Mouse (Mus musculus): ENCODE measurements at regions not wholly inside any gene's neighbourhood (a gene's known extent, or its start where the extent isn't known, plus 50 kb on each side); places are given as distances from the start of the nearest gene placed in this dataset.

DNA sequence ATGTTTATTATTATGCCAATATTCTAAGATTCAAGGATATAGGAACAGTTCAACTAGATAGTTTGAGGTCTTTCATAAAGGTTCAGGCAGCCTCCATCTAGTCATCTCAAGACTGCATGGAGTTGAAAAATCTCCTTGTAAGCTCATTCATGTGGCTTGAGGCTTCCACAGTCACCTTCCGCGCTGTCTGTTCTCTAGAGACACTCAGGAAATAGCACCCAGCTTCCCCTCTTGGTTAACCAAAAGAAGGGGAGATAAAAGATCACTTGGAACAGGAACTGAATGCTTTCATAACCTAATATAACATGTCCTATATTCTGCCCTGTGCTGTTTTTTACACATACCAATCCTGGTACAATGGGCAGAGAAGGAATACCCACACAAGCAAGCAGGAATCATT, 206.3 kb upstream of the Ercc4 start:
- no peak for DNase-seq (ENCODE audit: low read depth)

DNA sequence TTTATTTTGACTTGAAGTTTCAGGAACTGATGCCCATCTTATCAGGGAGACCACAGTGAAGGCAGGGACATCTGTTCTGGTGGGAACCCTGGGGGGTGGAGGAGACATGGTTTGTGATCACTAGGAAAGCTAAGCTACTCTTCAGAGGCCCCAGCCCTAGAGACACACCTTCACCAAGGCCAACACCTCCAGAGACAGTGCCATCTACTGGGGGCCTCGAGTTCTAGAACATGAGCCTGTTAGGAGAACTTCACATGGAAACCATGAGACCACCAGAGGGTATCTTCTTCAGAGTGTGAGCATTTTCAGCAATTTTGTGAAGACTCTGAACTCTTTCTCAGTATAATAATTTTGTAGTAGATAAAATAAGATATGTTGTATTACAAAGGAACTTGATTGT, 204.5 kb upstream of the Ercc4 start:
- no peak for DNase-seq (ENCODE audit: low read depth)

DNA sequence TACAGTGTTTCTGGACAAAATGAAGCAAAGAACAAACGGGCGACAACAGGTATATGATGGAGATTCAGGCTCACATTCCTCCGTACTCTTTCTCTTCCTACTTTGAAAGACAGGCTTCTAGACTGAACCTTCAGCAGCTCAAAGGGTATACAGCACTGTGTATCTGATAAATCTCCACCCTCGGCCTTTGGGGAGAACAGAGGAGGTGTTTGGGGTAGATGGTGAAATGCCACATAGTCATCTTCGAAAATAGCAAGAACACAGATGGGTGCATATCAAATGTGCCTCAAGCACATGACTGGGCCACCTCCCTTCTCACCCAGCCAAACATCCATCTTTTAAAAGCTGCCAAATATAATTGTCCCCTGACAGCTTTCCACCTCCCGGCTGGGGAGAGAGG, 184.8 kb upstream of the Ercc4 start:
- DNase-seq (ENCODE audit: low read depth), result no peak

DNA sequence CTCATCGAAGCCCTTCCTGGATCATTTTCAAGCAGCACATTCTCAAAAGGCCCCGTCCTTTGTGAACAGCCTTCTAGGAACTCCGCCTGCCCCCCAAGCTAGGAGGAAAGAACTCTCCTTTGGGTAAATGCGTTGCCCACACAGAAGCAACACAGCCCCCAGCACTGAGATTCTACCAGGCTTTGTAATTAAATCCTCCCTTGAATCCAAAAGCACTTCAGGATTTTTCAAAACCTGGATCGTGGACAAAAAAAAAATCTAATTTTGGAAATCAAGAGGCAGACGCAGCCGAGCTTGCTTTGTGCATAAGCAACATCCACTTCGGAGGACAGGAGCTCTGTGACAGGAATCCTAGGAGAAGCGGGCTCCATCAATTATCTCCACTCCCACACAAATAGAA, 183.6 kb upstream of the Ercc4 start:
- DNase-seq (ENCODE audit: low read depth), result no peak

DNA sequence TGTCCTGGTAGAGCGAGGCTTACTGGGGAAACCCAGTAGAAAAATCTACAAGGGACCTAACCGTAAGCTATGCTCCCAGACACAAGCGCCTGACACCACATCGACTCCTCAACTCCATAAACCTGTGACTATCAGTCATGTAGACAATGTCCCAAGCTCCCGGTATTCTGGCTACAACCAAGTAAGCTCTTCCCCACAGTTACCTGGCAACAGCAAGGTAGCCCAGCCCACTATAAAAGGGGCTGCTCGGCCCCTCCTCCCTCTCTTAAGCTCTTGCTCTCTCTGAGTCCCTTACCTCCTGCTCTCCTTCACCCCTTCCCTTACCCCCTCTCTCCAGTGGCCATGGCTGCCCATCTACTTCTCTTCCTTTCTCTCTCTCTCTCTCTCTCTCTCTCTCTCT, 178.4 kb upstream of the Ercc4 start:
- no peak for DNase-seq (ENCODE audit: low read depth)

DNA sequence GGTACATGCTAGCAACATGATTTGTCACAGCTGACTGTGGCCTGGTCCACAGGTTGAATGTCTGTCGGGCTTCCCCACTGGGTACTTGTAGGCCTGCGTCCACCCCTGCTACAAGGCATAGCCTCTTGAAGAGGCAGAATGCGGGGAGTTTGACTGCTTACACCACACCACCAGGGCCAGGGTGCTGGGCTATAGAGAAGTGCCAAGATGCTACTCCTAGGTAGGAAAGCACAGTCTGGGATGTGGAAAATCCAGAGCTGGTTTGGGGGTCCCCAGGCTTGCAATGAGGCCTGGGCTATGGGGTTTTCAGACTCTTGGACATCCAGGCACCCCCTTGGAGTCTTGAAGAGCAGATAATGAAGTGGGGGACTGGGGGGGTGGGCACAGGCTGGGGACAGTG, 176.5 kb upstream of the Ercc4 start:
- DNase-seq (ENCODE audit: low read depth), result no peak

DNA sequence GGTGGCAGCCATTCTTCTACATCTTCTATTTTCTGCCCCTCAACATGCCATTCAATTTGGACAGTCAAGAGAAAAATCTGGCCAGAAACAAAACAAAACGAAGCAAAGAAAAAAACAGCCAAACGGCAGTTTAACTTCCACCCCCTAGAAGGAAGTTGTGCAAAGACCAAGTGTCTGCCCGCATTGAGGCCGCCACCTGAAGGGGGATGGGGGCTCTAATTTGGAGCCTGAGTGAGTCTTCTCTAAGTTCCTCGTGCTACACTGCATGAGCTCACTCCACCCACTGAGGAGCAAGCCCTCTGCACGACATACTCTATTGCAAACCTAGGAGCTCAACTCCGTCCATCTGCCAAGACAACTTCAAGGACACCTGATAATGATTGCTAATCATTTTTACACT, 174.9 kb upstream of the Ercc4 start:
- no peak for DNase-seq (ENCODE audit: low read depth)

DNA sequence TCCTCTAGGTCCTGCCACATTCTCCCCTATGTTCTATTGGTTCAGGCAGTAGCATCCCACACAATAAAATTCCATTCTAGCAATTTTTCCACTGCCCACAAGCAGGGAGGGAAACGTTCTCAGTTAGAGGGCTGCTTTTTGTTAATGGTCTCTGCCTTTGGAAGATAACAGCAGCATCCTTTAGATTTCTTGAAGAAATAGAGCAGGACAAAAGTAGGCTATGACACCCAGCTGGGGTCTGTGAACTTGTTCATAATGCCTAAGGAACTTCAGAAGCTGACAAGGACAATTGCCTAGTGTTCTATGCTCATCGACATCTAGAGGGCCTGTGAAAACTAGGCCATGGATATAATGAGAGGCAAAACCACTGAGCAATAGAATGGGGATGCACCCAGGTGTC, 174.2 kb upstream of the Ercc4 start:
- no peak for DNase-seq (ENCODE audit: low read depth)

DNA sequence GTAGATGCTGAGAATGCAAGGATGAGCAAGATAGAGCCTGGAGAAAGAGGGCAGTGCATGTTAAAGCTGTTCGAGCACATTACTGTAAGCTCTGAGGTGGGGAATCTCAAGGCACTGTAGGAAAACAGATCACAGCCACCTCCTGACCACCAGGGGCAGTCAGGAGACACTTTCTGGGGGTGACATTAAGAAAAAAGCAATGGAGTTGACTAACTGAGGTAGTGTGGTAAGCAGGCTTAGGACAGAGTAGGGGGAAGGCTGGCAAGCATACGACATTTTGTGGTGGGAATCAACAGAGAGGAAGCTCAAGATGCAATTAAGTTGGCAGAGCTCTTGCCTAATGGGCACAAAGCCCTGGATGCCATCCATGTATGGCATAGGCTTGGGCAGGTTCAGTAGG, 172.9 kb upstream of the Ercc4 start:
- DNase-seq (ENCODE audit: low read depth), result no peak

DNA sequence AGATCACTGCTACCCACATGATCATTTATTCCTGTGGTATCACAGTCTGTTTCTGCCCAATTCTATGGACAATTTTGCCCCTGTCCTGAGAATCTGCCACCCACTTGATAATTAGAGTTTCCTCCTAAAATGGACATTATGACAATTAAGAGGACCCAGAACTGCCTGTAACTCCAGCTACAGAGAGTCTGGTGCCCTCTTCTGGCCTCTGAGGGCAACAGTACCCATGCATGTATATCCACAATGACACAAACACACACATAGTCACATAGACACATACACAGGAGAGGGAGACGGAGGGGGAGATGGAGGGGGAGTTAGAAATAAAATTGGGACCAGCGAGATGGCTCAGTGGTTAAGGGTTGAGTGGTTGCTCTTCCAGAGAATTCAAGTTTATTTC, 170.9 kb upstream of the Ercc4 start:
- no peak for DNase-seq (ENCODE audit: low read depth)

DNA sequence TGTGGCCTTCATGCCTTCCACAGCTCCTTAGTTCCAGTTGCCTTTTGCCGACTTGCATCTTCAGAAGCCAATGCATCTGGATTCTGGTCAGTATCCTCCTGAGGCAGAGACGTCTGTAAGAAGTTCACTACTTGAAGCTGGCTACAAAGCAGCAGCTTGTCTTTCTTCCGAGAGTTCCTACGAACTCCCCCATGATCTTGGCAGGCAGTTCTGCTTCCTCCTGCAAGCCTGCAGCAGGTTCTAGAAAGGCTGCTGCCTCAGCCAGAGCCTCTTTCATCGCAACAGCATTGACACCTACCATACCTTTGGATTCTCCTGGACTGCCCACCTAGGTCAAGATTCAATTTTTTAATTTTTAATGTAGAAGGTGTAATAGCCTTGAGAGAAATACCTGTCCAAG, 158.3 kb upstream of the Ercc4 start:
- no peak for DNase-seq (ENCODE audit: low read depth)

DNA sequence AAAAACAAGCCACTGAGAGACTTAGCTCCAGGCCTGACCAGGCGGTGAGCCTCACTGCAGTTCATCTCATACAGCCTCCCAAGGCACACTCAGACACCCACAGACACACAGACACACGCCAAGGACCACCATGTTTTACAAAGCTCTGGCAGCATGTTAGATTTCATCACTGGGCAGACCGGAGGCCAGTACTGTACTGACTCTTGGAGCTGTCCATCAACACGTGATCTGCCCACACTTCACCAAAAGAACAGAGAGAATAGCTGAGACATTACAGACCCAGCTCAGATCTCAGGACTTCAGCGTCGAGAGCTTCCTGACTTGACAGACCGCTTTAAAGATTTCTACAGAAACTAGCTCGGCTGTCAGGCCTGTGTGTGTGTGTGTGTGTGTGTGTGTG, 155.5 kb upstream of the Ercc4 start:
- DNase-seq (ENCODE audit: low read depth), result no peak

DNA sequence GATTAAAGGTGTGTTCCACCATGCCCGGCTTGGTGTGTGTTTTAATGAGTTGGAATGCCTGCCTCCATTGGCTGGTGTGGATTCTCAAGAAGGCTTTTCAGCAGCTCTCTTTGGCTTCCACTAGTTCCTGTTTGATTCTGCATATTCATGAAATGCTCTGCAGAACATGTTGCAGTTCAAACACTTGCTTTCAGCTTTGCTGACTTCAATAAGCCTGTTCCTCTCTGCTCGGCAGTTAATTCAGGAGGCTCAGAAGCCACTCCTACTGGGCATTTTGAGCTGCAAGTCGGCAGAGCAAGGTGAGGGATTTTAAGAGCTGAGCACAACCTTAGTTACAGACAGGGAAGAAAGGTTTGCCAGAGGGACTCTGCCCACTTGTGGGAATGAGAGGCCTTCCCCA, 153.1 kb upstream of the Ercc4 start:
- no peak for DNase-seq (ENCODE audit: low read depth)

DNA sequence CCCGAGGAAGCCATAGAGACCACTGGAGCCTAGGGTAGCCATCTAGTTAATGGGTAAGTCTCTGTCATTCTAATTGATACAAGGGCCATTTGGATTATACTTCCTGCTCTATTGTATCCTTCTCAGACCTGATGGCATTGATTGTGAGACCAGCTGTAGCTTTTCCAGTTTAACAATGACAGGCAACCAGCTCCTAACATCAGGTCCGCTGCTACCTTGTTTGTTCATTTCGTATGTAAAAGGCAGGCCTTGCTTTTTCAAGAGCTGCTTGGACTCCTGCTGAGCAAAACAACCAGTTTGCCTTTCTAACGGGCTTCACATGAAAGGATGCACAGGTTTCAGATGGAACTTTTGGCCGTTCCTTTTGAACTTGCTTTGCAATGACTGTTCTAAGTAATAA, 148.6 kb upstream of the Ercc4 start:
- DNase-seq (ENCODE audit: low read depth), result no peak

DNA sequence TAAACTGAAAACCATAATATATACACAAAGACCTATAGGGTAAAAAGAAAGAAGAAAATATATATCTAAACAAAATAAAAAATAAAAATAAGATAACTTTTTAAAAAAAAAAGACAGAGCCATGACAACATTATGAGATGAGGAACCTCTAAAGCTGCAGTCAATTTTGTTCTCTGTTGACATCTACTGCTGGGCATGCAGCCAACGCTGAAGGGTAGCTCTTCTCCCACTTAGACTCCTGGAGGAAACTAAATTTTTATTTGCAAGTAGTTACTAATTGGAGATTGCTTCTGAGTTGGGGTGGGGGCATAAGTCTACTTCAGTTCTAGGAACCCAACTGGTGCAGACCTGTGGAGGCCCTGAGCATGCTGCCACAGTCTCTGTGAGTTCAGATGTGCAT, 126.8 kb upstream of the Ercc4 start:
- DNase-seq (ENCODE audit: low read depth), result peak; percentile 4

DNA sequence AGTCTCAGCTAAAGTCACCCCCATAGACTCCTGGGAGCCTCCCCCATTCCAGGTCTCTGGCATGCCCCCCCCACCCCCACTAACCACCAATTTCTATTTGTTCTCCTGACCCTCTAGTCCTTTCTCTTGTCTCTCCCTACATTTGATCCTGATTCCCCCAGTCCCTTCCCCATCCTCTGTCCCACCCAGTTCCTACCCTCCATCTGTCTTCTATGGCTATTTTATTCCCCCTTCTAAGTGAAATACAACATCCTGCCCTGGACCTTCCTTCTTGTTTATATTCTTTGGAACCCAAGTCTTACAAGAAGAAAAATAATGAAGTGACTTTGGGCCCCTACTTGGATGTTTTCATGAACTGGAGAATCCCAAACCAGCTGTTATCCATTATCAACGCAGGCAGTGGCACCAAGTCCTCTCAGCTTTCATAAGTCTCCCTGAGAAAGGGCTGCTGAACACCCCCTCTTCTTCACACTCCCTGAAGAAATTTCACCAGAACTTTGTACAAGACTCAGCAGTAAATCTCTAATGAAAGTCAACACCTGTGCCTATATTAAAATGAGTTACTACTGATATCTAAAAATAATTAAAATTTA, 108.1 kb upstream of the Ercc4 start:
- DNase-seq (ENCODE audit: low read depth), result no peak

DNA sequence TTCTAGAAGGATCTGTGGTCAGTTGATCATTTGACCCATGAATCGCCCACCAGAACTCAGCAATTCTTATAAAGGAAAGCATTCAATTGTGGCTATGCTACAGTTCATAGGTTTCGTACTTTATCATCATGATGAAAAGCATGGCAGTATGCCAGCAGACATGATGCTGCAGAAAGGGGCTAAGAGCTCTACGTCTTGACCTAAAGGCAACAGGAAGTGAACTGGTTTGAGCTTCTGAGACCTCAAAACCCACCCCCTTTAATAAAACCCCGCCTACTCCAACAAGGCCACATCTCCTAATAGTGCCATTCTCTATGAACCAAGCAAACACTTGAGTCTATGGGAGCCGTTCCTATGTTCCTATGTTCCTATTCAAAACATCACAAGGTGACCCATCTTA, 96.6 kb upstream of the Ercc4 start:
- DNase-seq (ENCODE audit: low read depth), result no peak

DNA sequence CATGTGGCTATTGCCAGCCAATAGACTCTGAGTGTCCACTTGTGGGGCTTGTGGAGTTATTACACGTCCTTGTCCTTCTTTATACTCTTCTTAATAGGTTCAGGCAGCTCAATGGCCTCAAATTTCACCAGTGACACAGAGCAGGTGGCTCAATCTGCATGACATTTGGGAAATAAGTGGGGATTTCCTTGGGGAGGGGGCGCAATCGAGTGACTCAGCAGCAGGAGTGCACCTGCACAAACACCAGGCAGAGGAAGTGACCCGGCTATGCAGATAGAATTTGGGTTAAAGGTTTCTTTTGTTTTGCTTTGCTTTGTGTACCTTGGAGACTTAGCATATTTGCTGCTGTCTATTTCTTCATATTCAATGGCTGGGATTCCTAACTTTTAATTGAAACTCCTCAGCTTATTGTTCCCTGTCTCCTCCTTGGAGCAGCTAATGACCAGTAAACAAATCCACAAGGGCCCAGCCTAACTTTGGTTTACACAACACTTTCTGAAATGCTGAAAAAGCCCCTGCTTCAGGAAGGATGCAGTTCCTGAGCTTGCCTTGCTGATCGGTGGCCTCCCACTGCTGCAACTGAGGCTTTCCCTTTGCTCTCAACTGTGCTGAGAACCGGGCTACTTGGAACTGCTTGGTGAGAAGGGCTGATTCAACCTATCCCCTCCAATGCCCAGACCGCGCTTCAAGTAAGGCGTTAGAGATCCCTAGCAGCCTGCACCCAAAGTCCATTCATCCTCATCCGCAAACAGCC, 95.4 kb upstream of the Ercc4 start:
- DNase-seq (ENCODE audit: low read depth), result no peak

DNA sequence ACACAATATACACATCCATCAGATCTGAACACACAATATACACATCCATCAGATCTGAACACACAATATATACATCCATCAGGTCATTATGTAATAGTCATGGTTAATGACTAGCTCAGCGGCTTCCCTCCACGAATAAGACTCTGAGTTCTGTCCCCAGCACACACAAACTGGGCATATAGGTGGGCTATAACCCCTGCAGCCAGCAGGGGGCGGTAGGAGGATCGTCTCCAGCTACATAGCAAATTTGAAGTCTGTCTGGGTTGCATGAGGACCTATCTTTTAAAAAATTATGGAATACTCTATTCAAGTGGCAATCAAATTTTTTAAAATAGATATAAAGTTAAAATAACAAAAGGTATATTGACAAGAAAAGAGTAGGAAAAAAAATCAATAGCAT, 86.6 kb upstream of the Ercc4 start:
- DNase-seq (ENCODE audit: low read depth), result peak; percentile 57

DNA sequence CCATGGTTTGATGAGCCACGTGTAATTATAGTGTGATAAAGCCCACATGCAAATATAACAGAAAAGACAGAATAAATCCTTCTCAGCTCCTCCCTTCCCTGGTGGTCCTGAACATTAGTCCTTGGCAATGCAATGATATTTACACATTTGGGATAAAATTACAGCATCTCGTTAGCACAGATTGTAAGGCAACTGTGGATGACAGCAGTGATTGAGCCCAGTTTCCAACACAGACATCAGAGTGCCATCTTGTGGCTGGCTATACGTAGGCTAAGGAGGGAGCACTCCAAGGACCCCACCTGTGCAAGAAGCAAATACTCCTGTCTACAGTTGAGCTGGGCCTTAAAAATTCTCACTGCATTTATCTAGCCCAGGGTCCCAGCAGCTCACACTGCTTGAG, 84.1 kb upstream of the Ercc4 start:
- peak; percentile 23 for DNase-seq (ENCODE audit: low read depth)

DNA sequence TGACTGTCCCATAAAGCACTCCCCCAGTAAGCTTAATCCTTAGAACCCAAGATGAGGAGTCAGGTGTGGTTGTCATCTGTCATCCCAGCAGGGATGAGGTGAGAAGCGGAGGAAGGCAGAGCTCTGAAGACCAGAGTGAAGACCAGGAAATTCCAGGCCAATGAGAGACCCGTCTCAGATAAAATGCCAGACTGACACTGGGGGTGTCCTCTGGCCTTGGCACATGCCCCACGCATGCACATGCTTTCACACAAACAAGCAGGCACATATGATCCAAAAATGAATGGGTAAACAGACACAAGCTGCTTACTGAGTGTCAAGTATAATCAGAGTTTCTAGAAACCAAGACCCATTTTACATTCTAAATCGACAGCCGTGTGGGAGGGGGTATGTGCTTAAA, 75.3 kb upstream of the Ercc4 start:
- DNase-seq (ENCODE audit: low read depth), result no peak

DNA sequence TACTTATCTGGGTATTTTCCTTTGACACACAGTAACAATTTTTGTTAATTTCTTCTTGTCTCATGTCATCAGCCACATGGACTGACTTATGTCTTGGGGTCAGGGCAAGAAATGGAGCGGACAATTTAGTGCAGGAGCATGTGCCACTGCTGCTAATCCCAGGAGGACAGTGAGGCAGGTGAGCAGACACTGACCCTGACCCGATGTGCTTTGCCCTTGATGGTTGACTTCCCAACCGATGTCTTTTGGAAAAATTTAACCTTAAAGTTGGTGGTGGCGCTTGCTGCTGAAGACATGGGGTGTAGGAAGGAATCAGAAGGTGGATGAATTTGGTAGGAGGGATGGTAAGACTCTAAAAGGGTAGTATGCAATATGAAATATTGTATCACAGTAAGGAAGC, 72.9 kb upstream of the Ercc4 start:
- no peak for DNase-seq (ENCODE audit: low read depth)

DNA sequence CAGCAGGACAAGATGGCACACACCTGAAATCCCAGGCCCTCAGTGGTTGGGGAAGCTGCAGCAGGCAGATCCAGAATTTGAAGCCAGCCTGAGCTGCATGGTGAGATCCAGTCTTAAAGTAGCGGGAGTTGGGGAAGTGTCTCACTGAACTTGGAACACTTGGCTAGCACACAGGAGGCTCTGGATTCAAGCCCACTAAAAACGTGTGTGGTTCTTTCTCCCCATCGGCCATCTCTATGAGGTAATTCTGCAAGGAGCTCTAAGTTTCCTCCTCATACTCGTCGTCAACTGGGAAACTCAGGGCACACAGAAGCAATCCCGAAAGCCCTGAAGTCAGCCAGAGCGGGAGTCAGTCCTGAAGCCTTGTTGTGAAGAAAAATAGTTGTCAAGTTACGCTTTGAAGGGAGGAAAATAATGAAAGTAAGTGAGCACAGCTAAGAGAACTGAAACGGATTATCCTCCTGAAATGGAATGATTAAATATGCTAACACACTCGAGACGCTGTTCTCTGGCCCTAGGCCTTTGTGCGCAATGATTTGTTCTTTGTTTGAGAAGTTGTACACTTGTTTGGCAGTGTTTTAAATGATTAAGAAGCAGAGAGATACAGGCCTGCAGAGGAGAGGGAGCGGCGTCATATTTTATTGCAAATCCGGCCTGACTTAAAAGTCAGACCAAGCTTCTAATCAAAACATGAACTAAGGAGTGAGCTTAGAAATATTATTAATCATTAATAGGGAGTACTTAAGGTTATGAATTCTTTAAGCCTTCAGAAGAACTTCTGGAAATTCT, 69.0 kb upstream of the Ercc4 start:
- DNase-seq (ENCODE audit: low read depth), result no peak

DNA sequence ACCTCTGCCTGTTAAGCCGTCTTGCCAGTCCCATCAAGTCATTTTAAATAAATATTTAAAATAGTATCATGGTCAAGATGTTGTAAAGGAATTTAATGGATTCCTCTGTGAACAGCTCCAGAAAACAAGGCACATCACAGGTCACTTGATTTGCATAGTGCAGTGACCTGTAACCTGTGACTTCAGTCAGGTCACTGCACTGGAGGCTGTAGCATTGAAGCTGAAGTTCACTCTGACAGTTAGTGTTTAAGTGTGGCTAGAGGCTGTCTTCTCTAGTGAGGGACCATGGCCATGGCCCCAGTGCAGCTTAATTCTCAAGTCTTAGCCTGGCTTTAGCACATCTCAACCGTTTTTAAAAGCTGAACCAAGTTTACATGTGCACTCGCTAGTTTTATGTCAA, 68.1 kb upstream of the Ercc4 start:
- no peak for DNase-seq (ENCODE audit: low read depth)
